Mouse (Mus musculus) lung, postnatal 4 days (tissue): Measurements from ENCODE around the gene Iqsec1.

ENCODE experiments used
- DNase-seq, 2 experiments: peaks; one replicate each; pipeline ENCODE4 v3.0.0; 2021

The Iqsec1 gene

DNA sequence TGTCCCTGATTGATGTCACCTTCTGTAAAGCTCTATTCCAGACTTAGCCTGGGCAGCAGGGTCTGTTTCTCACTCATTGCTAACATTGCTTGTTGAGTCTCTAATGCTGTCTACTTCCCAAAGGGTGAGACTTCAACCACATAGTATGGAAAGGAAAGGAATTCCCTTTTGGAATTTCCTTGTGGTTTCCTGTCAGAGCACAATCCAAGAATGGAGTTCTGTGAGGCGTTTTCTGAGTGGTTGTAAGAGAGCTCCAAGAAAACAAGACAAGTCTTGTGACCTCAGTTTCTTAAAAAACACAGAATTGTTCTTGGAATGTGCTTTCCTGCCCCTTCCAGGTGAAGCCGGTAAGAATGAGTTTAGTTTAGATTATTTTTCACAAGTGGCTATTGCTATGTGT is 37.5 kb downstream of the Iqsec1 start:
- no peak for DNase-seq

- no peak for DNase-seq
Measured at GRCm38 (mm10) chr6:90948097-90948496, 40.4 kb downstream of the Iqsec1 start.

- DNase-seq = peak; percentile 42 to 62
Measured at GRCm38 (mm10) chr6:90945560-90946230, 42.8 kb downstream of the Iqsec1 start.

DNA sequence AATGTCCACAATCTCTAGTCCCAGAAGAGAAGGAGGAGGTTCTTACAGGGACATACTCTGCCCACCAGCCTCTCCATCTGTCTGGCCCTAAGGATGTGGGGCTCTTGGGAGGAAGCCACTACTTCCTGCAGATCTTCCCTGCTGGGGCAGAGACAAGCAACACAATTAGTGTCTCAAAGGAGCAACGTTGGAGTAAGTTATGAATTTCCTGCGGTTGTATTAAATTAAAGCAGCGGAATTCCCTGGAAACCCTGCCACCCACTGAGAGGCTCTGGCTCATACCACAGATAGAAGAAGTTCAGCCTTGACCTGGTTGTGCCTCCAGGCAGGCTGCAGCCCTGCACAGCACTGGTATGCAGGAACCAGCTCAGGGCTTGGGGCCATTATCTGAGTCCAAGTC is 47.2 kb downstream of the Iqsec1 start:
- DNase-seq = peak; percentile 11 to 35

DNA sequence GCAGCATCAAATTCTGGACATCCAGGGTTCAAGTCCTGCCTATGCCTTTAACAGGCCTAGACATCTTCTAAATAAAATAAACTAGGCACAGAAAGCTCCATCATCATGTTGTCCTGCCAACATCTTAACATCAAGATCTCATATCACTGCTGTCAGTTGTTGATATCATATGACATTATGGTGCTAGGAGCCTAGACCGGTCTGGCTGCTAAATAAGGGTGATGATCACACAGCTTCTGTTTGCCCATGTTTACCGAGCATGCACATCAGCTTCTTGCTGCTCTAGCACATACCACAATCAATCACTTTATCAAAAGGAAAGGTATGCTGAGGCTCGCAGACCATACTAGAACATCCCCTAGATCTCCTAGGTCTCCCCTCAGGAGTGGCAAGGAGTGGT is 54.8 kb downstream of the Iqsec1 start:
- DNase-seq = no peak

- no peak for DNase-seq
Measured at GRCm38 (mm10) chr6:90928806-90929205, 59.7 kb downstream of the Iqsec1 start.

DNA sequence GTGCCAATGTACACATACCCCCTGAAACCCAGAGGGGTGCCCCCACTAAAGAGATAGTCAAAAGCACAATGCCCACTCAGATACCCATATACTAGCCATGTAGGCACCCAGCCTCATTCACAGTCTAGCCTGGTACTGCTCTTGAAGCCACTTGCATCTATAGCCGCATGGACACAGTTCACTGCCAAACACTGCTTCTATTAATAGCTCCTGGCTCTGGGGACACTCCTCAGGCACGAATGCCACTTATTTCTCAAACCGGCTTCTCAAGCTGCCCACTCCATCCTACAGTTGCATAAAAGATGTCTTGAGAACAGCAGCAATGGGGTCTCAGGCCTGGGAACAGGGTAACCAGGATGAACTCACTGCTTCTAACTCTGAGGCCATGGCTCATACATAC is 63.0 kb downstream of the Iqsec1 start:
- peak; percentile 30 to 40 for DNase-seq

- no peak for DNase-seq
Measured at GRCm38 (mm10) chr6:90924796-90925195, 63.7 kb downstream of the Iqsec1 start.

GRCm38 (mm10) chr6:90924379-90924778 is 64.1 kb downstream of the Iqsec1 start:
- no peak for DNase-seq

DNA sequence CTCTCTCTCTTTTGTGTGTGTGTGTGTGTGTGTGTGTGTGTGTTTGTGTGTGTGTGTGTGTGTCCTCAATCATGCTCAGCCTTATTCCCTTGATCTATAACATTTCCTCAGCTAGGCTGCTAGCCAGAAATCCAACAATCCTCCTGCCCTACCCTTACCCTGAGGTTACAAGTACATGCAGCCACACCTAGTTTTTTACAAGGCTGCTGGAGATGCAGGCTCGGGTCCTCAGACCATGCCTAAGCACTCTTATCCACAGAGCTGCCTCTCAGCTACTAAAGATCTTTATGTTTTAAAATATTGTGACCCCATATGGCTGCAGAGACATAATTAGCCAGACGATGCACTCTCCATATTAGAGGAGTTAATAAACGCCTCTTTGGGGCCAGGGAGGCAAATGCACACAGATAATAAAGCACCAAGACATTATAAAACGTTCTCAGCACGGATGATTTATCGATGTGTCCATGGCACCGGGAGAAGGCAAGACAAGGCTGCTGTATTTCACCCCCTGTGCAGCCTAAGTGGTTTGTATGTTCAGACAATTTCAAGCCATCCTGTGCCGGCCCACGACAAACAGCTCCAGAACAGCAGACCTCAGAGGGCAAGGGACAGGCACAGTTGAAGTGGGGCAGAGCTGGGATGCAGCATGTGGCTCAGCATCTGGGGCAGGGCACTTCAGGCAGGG is 67.1 kb downstream of the Iqsec1 start:
- no peak for DNase-seq

DNA sequence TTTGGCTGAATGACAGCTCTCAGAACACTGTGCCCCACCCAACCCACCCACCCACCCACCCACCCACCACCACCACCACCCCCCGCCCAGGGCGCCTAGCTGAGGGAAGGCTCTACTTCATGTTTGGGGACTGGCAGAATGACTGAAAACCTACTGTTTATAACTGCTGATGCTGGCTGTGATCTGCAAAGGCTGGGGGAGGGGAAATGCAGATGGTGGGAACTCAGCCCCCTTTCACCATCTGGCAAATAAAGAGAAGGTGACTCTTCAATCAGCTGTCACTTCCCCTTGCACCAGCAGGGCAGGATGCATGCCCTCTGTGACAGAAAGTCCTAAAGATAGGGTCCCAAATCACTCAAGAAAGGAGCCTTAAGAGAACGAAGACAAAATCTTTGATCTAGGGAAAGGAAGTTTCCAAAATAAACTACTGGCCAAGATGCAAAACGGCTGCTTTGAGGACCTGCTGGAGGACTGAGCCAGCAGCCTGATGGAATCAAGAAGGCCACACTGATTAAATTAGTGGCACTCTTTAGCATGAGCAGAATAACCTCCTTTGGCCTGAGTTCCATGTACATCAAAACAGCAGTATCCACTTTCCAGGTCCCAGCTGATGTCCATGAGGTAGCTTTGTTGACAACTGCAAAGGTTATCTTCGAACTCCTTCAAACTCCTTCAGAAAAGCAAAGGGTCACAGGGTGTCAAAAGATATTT is 67.8 kb downstream of the Iqsec1 start:
- DNase-seq = peak in 1 of 2 experiments; percentile 8

DNA sequence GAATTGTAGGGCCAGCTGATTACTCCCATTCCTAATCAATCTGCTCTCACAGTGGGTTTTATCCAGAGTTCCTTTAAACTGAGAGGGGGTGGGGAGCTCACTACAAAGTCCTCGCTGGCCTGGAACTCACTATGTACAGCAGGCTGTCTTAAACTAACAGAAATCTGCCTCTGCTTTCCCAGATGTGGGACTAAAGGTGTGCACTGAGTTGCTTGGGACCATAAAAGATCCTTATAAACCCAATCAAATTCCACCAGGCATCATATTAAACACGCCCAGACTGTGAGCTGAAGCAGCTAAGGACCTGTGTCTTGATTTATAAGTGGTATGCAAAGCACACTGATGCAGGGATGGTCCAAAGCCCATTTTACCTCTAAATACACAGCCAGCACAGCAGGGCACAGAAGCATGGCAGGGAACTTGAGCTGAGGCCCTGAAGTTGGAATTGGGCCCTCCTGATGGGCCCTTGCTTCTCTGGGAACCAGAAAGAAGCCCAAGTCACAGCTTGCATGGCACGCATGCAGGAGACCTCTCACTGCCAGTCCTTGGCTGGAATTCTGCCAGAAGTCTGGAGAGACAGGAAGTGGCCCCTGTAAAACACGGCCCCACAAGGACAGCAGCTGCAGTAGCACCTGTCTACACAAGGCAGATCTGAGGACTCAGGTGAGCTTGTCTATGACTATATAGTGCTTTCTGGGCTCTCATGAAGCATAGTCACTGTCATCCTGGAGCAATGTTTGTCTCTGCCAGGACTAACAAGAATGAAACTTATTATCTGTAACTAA is 68.7 kb downstream of the Iqsec1 start:
- peak; percentile 19 to 28 for DNase-seq

- DNase-seq = no peak
Measured at GRCm38 (mm10) chr6:90915585-90915984, 72.9 kb downstream of the Iqsec1 start.

DNA sequence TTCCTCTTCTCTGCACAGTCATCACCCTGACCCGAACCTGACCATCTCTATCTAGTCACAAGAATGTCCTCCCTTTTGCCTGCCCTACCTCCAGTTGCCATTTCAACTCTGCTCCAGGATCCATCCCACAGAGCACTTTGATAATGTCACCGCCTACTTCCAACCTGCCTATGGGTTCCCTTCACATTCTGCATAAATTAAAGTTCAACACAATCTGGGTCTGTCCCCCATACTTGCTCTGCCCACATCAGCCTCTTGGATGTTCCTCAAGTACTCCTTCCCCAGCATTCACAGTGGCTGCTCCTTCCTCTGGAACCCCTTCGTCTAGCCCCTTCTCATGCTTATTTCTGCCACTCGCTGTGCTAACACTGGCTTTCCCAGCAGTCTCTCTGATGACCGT is 74.7 kb downstream of the Iqsec1 start:
- no peak for DNase-seq

GRCm38 (mm10) chr6:90912768-90913167 is 75.7 kb downstream of the Iqsec1 start:
- DNase-seq = no peak

DNA sequence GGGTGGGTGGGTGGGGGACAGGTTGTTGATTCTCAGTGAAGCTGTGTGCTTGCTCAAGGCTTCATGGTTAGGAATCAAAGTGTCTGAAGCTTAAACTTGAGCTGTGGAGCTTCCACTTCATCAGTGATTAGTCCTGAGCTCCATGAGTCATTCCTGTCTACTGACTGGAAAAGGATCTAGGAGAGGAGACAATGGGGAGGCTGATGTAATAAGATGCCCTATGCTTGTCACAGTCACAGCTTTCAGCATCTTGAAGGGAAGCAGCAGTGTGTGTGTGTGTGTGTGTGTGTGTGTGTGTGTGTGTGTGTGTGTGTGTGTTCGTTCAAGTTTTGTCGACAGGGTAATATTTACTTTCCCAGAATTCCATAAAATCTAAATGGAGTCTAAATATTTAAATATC is 84.3 kb downstream of the Iqsec1 start:
- no peak for DNase-seq

DNA sequence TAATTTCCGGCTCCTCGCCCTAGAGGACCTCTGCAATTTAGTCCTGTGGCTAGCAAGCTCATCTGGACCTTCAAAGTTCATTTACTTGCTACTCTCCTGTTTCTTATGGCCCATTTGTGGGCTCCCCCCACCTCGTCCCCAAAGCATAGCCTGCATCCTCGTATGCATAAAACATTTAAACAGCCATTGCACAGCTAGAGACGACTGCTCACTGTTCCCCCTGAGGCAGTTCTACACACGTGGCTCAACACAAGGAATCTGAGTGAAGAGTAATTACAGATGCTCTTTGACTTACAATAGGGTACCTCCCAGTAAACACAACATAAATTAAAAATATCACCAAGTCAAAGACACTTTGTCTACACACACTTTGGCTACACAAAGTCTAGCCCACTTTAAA is 88.2 kb downstream of the Iqsec1 start:
- DNase-seq = no peak

DNA sequence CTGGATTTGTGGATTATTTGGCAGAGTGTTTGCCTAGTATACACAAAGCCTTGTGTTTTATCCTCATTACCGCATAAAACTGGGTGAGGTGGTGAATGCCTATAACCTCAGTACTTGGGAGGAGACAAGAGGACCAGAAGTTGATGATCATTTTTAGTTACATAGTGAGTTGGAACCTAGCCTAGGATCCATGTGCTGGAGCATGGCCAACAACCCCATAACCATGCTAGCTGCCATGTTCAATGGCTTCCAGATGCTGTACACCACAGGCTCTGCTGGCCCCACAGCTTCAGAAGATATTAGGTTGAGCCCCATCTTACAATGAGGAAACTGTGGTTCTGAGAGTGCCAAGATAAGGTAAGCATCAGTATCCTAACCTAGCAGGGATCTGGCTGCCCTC is 89.2 kb downstream of the Iqsec1 start:
- DNase-seq = no peak

GRCm38 (mm10) chr6:90898107-90898506 is 90.4 kb downstream of the Iqsec1 start:
- DNase-seq = no peak

GRCm38 (mm10) chr6:90892401-90892800 is 96.1 kb downstream of the Iqsec1 start:
- DNase-seq = no peak

- no peak for DNase-seq
Measured at GRCm38 (mm10) chr6:90889356-90890285, 98.9 kb downstream of the Iqsec1 start.
